Mouse (Mus musculus): ENCODE results near the gene Gabarap. TPM values are rescaled to one million over a fixed set of nuclear protein-coding genes. Genes with fewer than 3 reads are reported as not detected.

The Gabarap gene
- polyA plus RNA-seq, 1 experiment from 2014 or later: 624 TPM

- H3K4me1 ChIP-seq (replicated peaks; ENCODE audit: control insufficient read depth, insufficient read depth, low read length): 0 out of 2 replicates have a peak, but pooled peaks cover 7% of the 10 kb centered on the region
- H3K9ac ChIP-seq: peak overlapping the region; percentile 44; the same call in 1 of the 2 replicates
- ATAC-seq (ENCODE audit: low FRiP score) (no peak), DNase-seq (ENCODE audit: low spot score) (no peak)
- H3K36me3 ChIP-seq (replicated peaks; ENCODE audit: control insufficient read depth, insufficient read depth): peaks cover 30% of the 10 kb centered on the region
- 3% methylated on average over 59 of the region's 59 CpGs for WGBS
- H3K4me3 ChIP-seq (replicated peaks; ENCODE audit: low read length): peak overlapping the region; percentile 16
- H3K27ac ChIP-seq: no peak overlapping the region
- peak overlapping the region; percentile 42 for H3K4me2 ChIP-seq (replicated peaks)
- no peaks in the 10 kb centered on the region for H3K9me3 ChIP-seq (ENCODE audit: control insufficient read depth, low read length)
- H3K27me3 ChIP-seq (ENCODE audit: control insufficient read depth, insufficient read depth, low read length): peaks cover 75% of the 10 kb centered on the region
Measured at GRCm38 (mm10) chr11:69966006-69966859, 24.7 kb upstream of the Gabarap start.

- no peak for ATAC-seq (ENCODE audit: low FRiP score)
- H3K4me2 ChIP-seq (replicated peaks): peak overlapping the region; percentile 42
- peak overlapping the region; percentile 16 for H3K4me3 ChIP-seq (replicated peaks; ENCODE audit: low read length)
- 41% methylated on average over 17 of the region's 17 CpGs for WGBS
- H3K27ac ChIP-seq: no peak overlapping the region
- peak overlapping the region; percentile 44; the same call in 1 of the 2 replicates for H3K9ac ChIP-seq
- no peaks in the 10 kb centered on the region for H3K9me3 ChIP-seq (ENCODE audit: control insufficient read depth, low read length)
- peaks cover 38% of the 10 kb centered on the region for H3K36me3 ChIP-seq (replicated peaks; ENCODE audit: control insufficient read depth, insufficient read depth)
- peaks cover 68% of the 10 kb centered on the region for H3K27me3 ChIP-seq (ENCODE audit: control insufficient read depth, insufficient read depth, low read length)
- no peak for DNase-seq (ENCODE audit: low spot score)
- H3K4me1 ChIP-seq (replicated peaks; ENCODE audit: control insufficient read depth, insufficient read depth, low read length): 0 out of 2 replicates have a peak, but pooled peaks cover 7% of the 10 kb centered on the region
Measured at GRCm38 (mm10) chr11:69966860-69967517, 24.0 kb upstream of the Gabarap start.

GRCm38 (mm10) chr11:69968793-69969192, 22.1 kb upstream of the Gabarap start:
- Histone ChIP-seq H3K27me3 (ENCODE audit: control insufficient read depth, insufficient read depth, low read length) (peaks cover 50% of the 10 kb centered on the region), H3K4me2 (replicated peaks) (no peak overlapping the region), H3K9me3 (ENCODE audit: control insufficient read depth, low read length) (no peaks in the 10 kb centered on the region), H3K4me3 (replicated peaks; ENCODE audit: low read length) (no peak overlapping the region), H3K36me3 (replicated peaks; ENCODE audit: control insufficient read depth, insufficient read depth) (peaks cover 56% of the 10 kb centered on the region), H3K4me1 (replicated peaks; ENCODE audit: control insufficient read depth, insufficient read depth, low read length) (0 out of 2 replicates have a peak, but pooled peaks cover 7% of the 10 kb centered on the region), H3K27ac (no peak overlapping the region), H3K9ac (no peak overlapping the region)
- 86% methylated on average over 4 of the region's 4 CpGs for WGBS
- ATAC-seq (ENCODE audit: low FRiP score) (no peak), DNase-seq (ENCODE audit: low spot score) (no peak)

- ATAC-seq (ENCODE audit: low FRiP score) (no peak), DNase-seq (ENCODE audit: low spot score) (no peak)
- Histone ChIP-seq H3K4me3 (replicated peaks; ENCODE audit: low read length) (no peak overlapping the region), H3K27me3 (ENCODE audit: control insufficient read depth, insufficient read depth, low read length) (peaks cover 36% of the 10 kb centered on the region), H3K27ac (no peak overlapping the region), H3K36me3 (replicated peaks; ENCODE audit: control insufficient read depth, insufficient read depth) (peaks cover 70% of the 10 kb centered on the region), H3K9me3 (ENCODE audit: control insufficient read depth, low read length) (no peaks in the 10 kb centered on the region), H3K4me2 (replicated peaks) (no peak overlapping the region), H3K9ac (no peak overlapping the region), H3K4me1 (replicated peaks; ENCODE audit: control insufficient read depth, insufficient read depth, low read length) (0 out of 2 replicates have a peak, but pooled peaks cover 7% of the 10 kb centered on the region)
- 90% methylated on average over 6 of the region's 6 CpGs for WGBS
Measured at GRCm38 (mm10) chr11:69970222-69970621, 20.7 kb upstream of the Gabarap start.

GRCm38 (mm10) chr11:69970775-69971174, 20.2 kb upstream of the Gabarap start:
- peaks cover 30% of the 10 kb centered on the region for H3K27me3 ChIP-seq (ENCODE audit: control insufficient read depth, insufficient read depth, low read length)
- ATAC-seq (ENCODE audit: low FRiP score): no peak
- H3K4me2 ChIP-seq (replicated peaks): no peak overlapping the region
- no peak overlapping the region for H3K27ac ChIP-seq
- H3K9me3 ChIP-seq (ENCODE audit: control insufficient read depth, low read length): no peaks in the 10 kb centered on the region
- WGBS: 82% methylated on average over 3 of the region's 3 CpGs
- no peak for DNase-seq (ENCODE audit: low spot score)
- H3K4me3 ChIP-seq (replicated peaks; ENCODE audit: low read length): no peak overlapping the region
- H3K4me1 ChIP-seq (replicated peaks; ENCODE audit: control insufficient read depth, insufficient read depth, low read length): 0 out of 2 replicates have a peak, but pooled peaks cover 5% of the 10 kb centered on the region
- H3K36me3 ChIP-seq (replicated peaks; ENCODE audit: control insufficient read depth, insufficient read depth): peaks cover 74% of the 10 kb centered on the region
- no peak overlapping the region for H3K9ac ChIP-seq

- peaks cover 71% of the 10 kb centered on the region for H3K36me3 ChIP-seq (replicated peaks; ENCODE audit: control insufficient read depth, insufficient read depth)
- H3K4me1 ChIP-seq (replicated peaks; ENCODE audit: control insufficient read depth, insufficient read depth, low read length): peaks cover 10% of the 10 kb centered on the region
- no peak overlapping the region for H3K4me2 ChIP-seq (replicated peaks)
- DNase-seq (ENCODE audit: low spot score) (no peak), ATAC-seq (ENCODE audit: low FRiP score) (no peak)
- no peaks in the 10 kb centered on the region for H3K9me3 ChIP-seq (ENCODE audit: control insufficient read depth, low read length)
- H3K27ac ChIP-seq: no peak overlapping the region
- no peak overlapping the region for H3K4me3 ChIP-seq (replicated peaks; ENCODE audit: low read length)
- no peak overlapping the region for H3K9ac ChIP-seq
- no peaks in the 10 kb centered on the region for H3K27me3 ChIP-seq (ENCODE audit: control insufficient read depth, insufficient read depth, low read length)
- 98% methylated on average over 2 of the region's 2 CpGs for WGBS
Measured at GRCm38 (mm10) chr11:69974907-69975306, 16.0 kb upstream of the Gabarap start.

GRCm38 (mm10) chr11:69976271-69976670, 14.7 kb upstream of the Gabarap start:
- Histone ChIP-seq H3K36me3 (replicated peaks; ENCODE audit: control insufficient read depth, insufficient read depth) (peaks cover 61% of the 10 kb centered on the region), H3K4me1 (replicated peaks; ENCODE audit: control insufficient read depth, insufficient read depth, low read length) (peaks cover 10% of the 10 kb centered on the region), H3K9ac (no peak overlapping the region), H3K27me3 (ENCODE audit: control insufficient read depth, insufficient read depth, low read length) (no peaks in the 10 kb centered on the region), H3K9me3 (ENCODE audit: control insufficient read depth, low read length) (no peaks in the 10 kb centered on the region), H3K27ac (no peak overlapping the region), H3K4me2 (replicated peaks) (no peak overlapping the region), H3K4me3 (replicated peaks; ENCODE audit: low read length) (no peak overlapping the region)
- WGBS: 92% methylated on average over 4 of the region's 4 CpGs
- ATAC-seq (ENCODE audit: low FRiP score): no peak
- no peak for DNase-seq (ENCODE audit: low spot score)

GRCm38 (mm10) chr11:69979827-69980195, 11.1 kb upstream of the Gabarap start:
- H3K27me3 ChIP-seq (ENCODE audit: control insufficient read depth, insufficient read depth, low read length): no peaks in the 10 kb centered on the region
- peaks cover 27% of the 10 kb centered on the region for H3K4me1 ChIP-seq (replicated peaks; ENCODE audit: control insufficient read depth, insufficient read depth, low read length)
- peak overlapping the region; percentile 100 for H3K4me3 ChIP-seq (replicated peaks; ENCODE audit: low read length)
- WGBS: 3% methylated on average over 16 of the region's 16 CpGs
- H3K27ac ChIP-seq: peak overlapping the region; percentile 100
- peak overlapping the region; percentile 78 for H3K9ac ChIP-seq
- no peak for DNase-seq (ENCODE audit: low spot score)
- ATAC-seq (ENCODE audit: low FRiP score): no peak
- H3K9me3 ChIP-seq (ENCODE audit: control insufficient read depth, low read length): no peaks in the 10 kb centered on the region
- peak overlapping the region; percentile 72 for H3K4me2 ChIP-seq (replicated peaks)
- peaks cover 39% of the 10 kb centered on the region for H3K36me3 ChIP-seq (replicated peaks; ENCODE audit: control insufficient read depth, insufficient read depth)
